Mouse (Mus musculus) kidney, adult 2 months (tissue): Measurements from ENCODE around the gene Rnf207. TPM values are rescaled to one million over a fixed set of nuclear protein-coding genes. Genes with fewer than 3 reads are reported as not detected.
A peak's percentile ranks its signal among the peaks of the same experiment; 100 is the strongest.

ENCODE experiments used
- DNase-seq: peaks from one replicate; pipeline ENCODE4 v3.0.0; 2021
- H3K27ac ChIP-seq: fragments of 200-500 bp; 2 replicates; pipeline ENCODE4 v1.5.1; 2012; ENCODE audit warnings: low read depth, low read length, control low read depth, inconsistent platforms; ENCODE audit not compliant: insufficient read depth
- H3K27me3 ChIP-seq: fragments of 200-500 bp; replicated peaks from 2 replicates; pipeline ENCODE4 v1.6.1; 2012; ENCODE audit warnings: mild to moderate bottlenecking, moderate library complexity, low read length, inconsistent platforms; ENCODE audit not compliant: control insufficient read depth, insufficient read depth
- H3K36me3 ChIP-seq: fragments of 200-500 bp; 2 replicates; pipeline ENCODE4 v1.6.1; 2012; ENCODE audit warnings: mild to moderate bottlenecking, moderate library complexity, low read length, inconsistent platforms; ENCODE audit not compliant: control insufficient read depth, insufficient read depth
- H3K4me1 ChIP-seq: fragments of 200-500 bp; 2 replicates; pipeline ENCODE4 v1.6.1; 2011; ENCODE audit warnings: low read length; ENCODE audit not compliant: control insufficient read depth, insufficient read depth
- H3K4me3 ChIP-seq: fragments of 200-500 bp; 2 replicates; pipeline ENCODE4 v1.5.1; 2011; ENCODE audit warnings: mild to moderate bottlenecking, low read depth, low read length, control low read depth; ENCODE audit not compliant: insufficient read depth
- CTCF ChIP-seq: fragments of 200-500 bp; conservative IDR thresholded peaks from 2 replicates; pipeline ENCODE4 v1.5.1; 2011; ENCODE audit warnings: low read depth, mild to moderate bottlenecking, control low read depth, low read length, moderate library complexity, mixed read lengths; ENCODE audit not compliant: insufficient read depth, insufficient read length
- POLR2A ChIP-seq: fragments of 200-500 bp; IDR thresholded peaks from one replicate; pipeline ENCODE4 v1.6.1; 2011; ENCODE audit warnings: low read depth, low read length, control low read depth
- WGBS: fragments of 180-500 bp; shearing (Covaris S2); methylation state at CpG from one replicate; pipeline ENCODE4 v1.1.7; 2018; 5-methylcytosine and 5-hydroxymethylcytosine counted together
- polyA plus RNA-seq: library from polyadenylated mRNA; depleted of rRNA; stranded (reverse); fragments of >200 nt; gene quantifications from 2 replicates; pipeline ENCODE4 v1.2.3, GENCODE M21; 2012; rRNA removed

The Rnf207 gene
- polyA plus RNA-seq, 1 experiment: 0.19 TPM

GRCm38 (mm10) chr4:152263512-152264176 lies 55.1 kb downstream of the Rnf207 start:
- no peaks in the 10 kb centered on the region for H3K36me3 ChIP-seq
- 39% methylated on average over 10 of the region's 10 CpGs for WGBS
- no peak overlapping the region for H3K27ac ChIP-seq
- peak; percentile 61 for DNase-seq
- peaks cover 9% of the 10 kb centered on the region for H3K4me1 ChIP-seq
- no peaks in the 10 kb centered on the region for H3K27me3 ChIP-seq
- TF ChIP-seq POLR2A: no peak
- no peak for TF ChIP-seq CTCF
- H3K4me3 ChIP-seq: no peak overlapping the region

DNA sequence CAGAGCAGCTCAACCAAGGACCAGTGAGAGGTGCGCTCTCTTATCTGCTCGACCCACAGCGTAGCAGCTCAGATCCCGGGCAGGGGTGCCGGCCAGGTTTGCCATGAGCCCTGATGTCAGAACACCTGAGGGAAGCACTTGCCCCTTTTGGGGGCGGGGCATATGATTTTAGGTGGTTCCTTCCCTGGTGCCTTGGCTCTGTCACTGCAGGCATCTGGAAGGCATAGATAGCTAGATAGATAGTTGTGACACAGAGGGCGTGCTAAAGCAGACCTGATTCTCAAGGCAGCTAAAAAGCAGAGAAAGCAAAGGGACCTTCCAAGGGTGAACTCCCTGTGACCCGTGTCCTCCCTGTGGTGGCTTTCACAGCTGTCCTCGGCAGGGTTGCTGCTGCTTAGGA lies 55.7 kb downstream of the Rnf207 start:
- no peak for DNase-seq
- TF ChIP-seq POLR2A (no peak), CTCF (no peak)
- H3K36me3 ChIP-seq: no peaks in the 10 kb centered on the region
- H3K27ac ChIP-seq: no peak overlapping the region
- WGBS: 77% methylated on average over 9 of the region's 9 CpGs
- H3K27me3 ChIP-seq: no peaks in the 10 kb centered on the region
- H3K4me1 ChIP-seq: peaks cover 9% of the 10 kb centered on the region
- no peak overlapping the region for H3K4me3 ChIP-seq

DNA sequence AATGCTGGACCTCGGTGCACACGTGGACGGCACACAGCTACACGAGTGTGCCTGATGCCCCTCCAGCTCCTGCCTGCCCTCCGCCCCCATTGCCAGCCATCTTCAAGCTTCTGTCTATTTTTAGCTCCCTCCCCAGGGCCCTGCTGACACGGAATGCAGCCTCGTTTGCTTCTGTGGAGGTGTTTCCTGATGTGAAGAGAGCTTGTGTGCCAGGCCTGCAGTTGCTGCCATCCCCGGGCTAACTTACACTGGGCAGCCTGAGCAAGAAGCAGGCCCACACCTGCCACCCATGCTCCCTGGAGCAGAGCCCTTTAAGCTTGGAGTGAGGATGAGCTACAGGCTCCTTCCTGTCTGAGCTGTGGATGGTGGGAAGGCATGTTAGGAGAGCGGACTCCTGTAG lies 56.6 kb downstream of the Rnf207 start:
- Histone ChIP-seq H3K4me1 (peaks cover 9% of the 10 kb centered on the region), H3K27me3 (no peaks in the 10 kb centered on the region), H3K27ac (no peak overlapping the region), H3K4me3 (no peak overlapping the region), H3K36me3 (no peaks in the 10 kb centered on the region)
- TF ChIP-seq CTCF (no peak), POLR2A (no peak)
- no peak for DNase-seq
- WGBS: 59% methylated on average over 9 of the region's 9 CpGs

- no peaks in the 10 kb centered on the region for H3K36me3 ChIP-seq
- TF ChIP-seq POLR2A (no peak), CTCF (no peak)
These were observed 58.3 kb downstream of the Rnf207 start for GRCm38 (mm10) chr4:152260451-152260850.

DNA sequence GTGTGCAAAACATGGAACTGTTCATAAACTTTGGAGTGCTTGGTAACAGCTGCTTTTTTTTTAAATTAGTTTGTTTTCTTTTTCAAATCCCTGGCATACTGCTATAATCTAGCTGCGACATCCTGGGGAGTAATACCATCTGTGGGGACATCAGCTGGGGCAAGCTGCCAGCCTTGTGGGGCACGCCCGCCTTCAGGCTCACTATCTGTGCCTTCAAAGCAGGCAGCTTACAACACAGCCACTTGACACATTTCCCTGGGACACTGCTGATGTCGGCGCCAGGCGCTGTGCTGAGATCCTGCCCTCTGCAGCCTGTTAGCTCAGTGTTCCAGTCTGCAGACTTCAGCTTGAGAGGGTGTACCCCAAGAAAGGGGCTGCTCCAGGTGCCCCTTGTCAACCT lies 61.7 kb downstream of the Rnf207 start:
- DNase-seq: no peak
- no peaks in the 10 kb centered on the region for H3K27me3 ChIP-seq
- H3K27ac ChIP-seq: no peak overlapping the region
- H3K36me3 ChIP-seq: no peaks in the 10 kb centered on the region
- TF ChIP-seq POLR2A (no peak), CTCF (no peak)
- 58% methylated on average over 6 of the region's 6 CpGs for WGBS
- H3K4me1 ChIP-seq: no peaks in the 10 kb centered on the region
- H3K4me3 ChIP-seq: no peak overlapping the region

More at GRCm38 (mm10) chr4:152260451-152260850, 58.3 kb downstream of the Rnf207 start:
- Histone ChIP-seq H3K27me3 (no peaks in the 10 kb centered on the region), H3K27ac (no peak overlapping the region), H3K4me3 (no peak overlapping the region), H3K4me1 (peaks cover 9% of the 10 kb centered on the region)
- WGBS: 93% methylated on average over 8 of the region's 8 CpGs
- DNase-seq: no peak

Other genes with a start within 250 kb of the Rnf207 start
- gene Plekhg5, start 246.5 kb downstream of the Rnf207 start, polyA plus RNA-seq: 22.2 and 23.6 TPM in 2 replicates
- 3.3 and 4.4 TPM in 2 replicates for gene Tnfrsf25, start 203.1 kb downstream of the Rnf207 start, polyA plus RNA-seq
- 48.3 and 57.5 TPM in 2 replicates for gene Espn, start 166.6 kb downstream of the Rnf207 start, polyA plus RNA-seq
- gene Hes2, start 160.1 kb downstream of the Rnf207 start, polyA plus RNA-seq: 0.81 and 1.0 TPM in 2 replicates
- 80.2 and 90.1 TPM in 2 replicates for gene Acot7, start 140.9 kb downstream of the Rnf207 start, polyA plus RNA-seq
- 6.9 and 9.5 TPM in 2 replicates for gene Gpr153, start 44.8 kb downstream of the Rnf207 start, polyA plus RNA-seq
- not detected in 2 replicates for gene Hes3, start 27.3 kb downstream of the Rnf207 start, polyA plus RNA-seq
- gene Icmt, start 21.8 kb downstream of the Rnf207 start, polyA plus RNA-seq: 31.2 and 32.5 TPM in 2 replicates
- gene Rpl22, start 6.7 kb upstream of the Rnf207 start, polyA plus RNA-seq: 45.4 and 90.1 TPM in 2 replicates
- 0.16 and 0.34 TPM in 2 replicates for gene Chd5, start 19.7 kb upstream of the Rnf207 start, polyA plus RNA-seq
- 2.2 and 2.4 TPM in 2 replicates for gene Nphp4, start 157.7 kb upstream of the Rnf207 start, polyA plus RNA-seq
- gene Kcnab2, start 158.9 kb upstream of the Rnf207 start, polyA plus RNA-seq: 4.6 and 6.1 TPM in 2 replicates